Mouse (Mus musculus): ENCODE results near the gene Helz2. TPM values are rescaled to one million over a fixed set of nuclear protein-coding genes. Genes with fewer than 3 reads are reported as not detected.

Helz2 gene
- polyA plus RNA-seq, 1 experiment, result 29.3 TPM

DNA sequence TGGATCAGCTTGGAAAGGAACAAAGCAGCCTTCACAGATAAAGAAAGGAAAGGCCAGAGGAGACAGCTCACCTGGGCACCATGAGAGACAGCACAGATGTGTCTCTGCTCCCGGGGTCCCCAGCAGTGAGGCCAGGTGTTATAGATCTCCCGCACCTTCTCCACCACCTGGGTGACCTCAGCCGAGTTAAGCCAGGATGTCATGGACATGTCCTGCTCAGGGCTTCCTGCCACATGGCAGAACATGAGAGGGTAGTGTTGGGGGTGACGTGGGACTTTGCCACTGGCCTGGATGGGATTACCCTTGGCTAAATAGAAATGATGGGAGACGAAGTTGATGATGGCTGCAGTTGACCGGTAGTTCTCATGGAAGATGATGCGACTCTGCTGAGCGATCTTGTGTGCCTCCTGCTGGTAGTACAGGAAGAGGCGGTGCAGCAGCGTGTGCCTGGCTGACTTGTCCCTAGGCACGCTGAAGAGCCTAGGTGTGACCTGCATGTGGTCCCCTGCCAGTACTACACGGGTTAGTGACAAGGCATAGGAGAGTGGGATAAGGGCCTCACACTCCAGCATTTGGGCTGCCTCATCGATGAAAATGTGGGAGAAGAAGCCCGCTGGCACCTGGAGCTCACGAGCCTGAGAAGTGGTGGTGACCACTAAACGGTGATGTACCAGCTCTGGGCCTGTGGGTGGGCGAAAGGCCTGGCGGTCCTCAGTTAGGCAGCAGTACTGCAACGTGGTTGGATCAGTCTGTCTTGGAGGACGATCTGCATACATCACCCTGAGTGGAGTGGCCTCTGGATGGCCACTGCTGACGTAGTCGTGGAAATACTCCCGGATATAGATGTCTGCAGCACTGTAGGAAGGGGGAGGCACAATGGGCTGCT is 5.9 kb downstream of the Helz2 start:
- Histone ChIP-seq H3K27ac (ENCODE audit: control insufficient read depth, insufficient read depth, low read depth, low read length, poor library complexity) (no peak overlapping the region), H3K4me1 (ENCODE audit: control insufficient read depth, insufficient read depth, low read length) (peaks cover 6% of the 10 kb centered on the region; the same call in 1 of the 2 replicates), H3K4me3 (replicated peaks; ENCODE audit: control insufficient read depth, low read depth, low read length) (no peak overlapping the region)
- WGBS, result 87% methylated on average over 23 of the region's 23 CpGs
- no peak for TF ChIP-seq POLR2A (IDR thresholded peaks at IDR 0.05; ENCODE audit: borderline replicate concordance, control insufficient read depth, low read depth, low read length)
- peak; percentile 27; the same call in 1 of the 2 replicates for TF ChIP-seq CTCF (IDR thresholded peaks at IDR 0.05; ENCODE audit: control insufficient read depth, insufficient read depth, low read length)

GRCm38 (mm10) chr2:181234680-181235079 is 7.1 kb downstream of the Helz2 start:
- 93% methylated on average over 11 of the region's 11 CpGs for WGBS
- no peaks in the 10 kb centered on the region; the same call in 1 of the 2 replicates for H3K4me1 ChIP-seq (ENCODE audit: control insufficient read depth, insufficient read depth, low read length)
- H3K4me3 ChIP-seq (replicated peaks; ENCODE audit: control insufficient read depth, low read depth, low read length), result no peak overlapping the region
- H3K27ac ChIP-seq (ENCODE audit: control insufficient read depth, insufficient read depth, low read depth, low read length, poor library complexity), result no peak overlapping the region
- TF ChIP-seq POLR2A (IDR thresholded peaks at IDR 0.05; ENCODE audit: borderline replicate concordance, control insufficient read depth, low read depth, low read length) (0 out of 2 replicates have a peak, but pooled peaks have one; percentile 16), CTCF (IDR thresholded peaks at IDR 0.05; ENCODE audit: control insufficient read depth, insufficient read depth, low read length) (no peak)

GRCm38 (mm10) chr2:181233443-181233842 is 8.4 kb downstream of the Helz2 start:
- no peaks in the 10 kb centered on the region; the same call in 1 of the 2 replicates for H3K4me1 ChIP-seq (ENCODE audit: control insufficient read depth, insufficient read depth, low read length)
- H3K27ac ChIP-seq (ENCODE audit: control insufficient read depth, insufficient read depth, low read depth, low read length, poor library complexity), result no peak overlapping the region
- TF ChIP-seq CTCF (IDR thresholded peaks at IDR 0.05; ENCODE audit: control insufficient read depth, insufficient read depth, low read length), result no peak
- TF ChIP-seq POLR2A (IDR thresholded peaks at IDR 0.05; ENCODE audit: borderline replicate concordance, control insufficient read depth, low read depth, low read length), result no peak
- 94% methylated on average over 15 of the region's 15 CpGs for WGBS
- no peak overlapping the region for H3K4me3 ChIP-seq (replicated peaks; ENCODE audit: control insufficient read depth, low read depth, low read length)

DNA sequence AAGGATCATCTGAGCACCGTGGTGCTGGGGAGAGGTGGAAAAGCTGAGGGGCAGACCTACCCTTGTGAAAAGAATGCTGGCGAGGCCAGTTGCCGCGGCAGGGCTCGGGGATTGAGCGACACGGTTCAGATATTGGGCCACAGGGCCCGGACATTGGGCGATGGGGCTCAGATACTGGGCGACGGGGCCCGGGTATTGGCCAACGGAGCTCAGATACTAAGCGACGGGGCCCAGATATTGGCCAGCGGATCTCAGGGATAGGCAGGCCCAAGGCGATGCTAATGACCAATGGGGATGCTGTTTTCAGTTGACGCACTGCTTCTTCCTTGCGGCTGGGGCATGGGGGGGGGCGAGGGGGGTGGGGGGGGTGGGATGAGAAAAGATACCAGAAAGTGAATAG is 10.7 kb downstream of the Helz2 start:
- H3K4me3 ChIP-seq (replicated peaks; ENCODE audit: control insufficient read depth, low read depth, low read length), result no peak overlapping the region
- 97% methylated on average over 20 of the region's 20 CpGs for WGBS
- TF ChIP-seq CTCF (IDR thresholded peaks at IDR 0.05; ENCODE audit: control insufficient read depth, insufficient read depth, low read length), result no peak
- no peak for TF ChIP-seq POLR2A (IDR thresholded peaks at IDR 0.05; ENCODE audit: borderline replicate concordance, control insufficient read depth, low read depth, low read length)
- no peak overlapping the region for H3K27ac ChIP-seq (ENCODE audit: control insufficient read depth, insufficient read depth, low read depth, low read length, poor library complexity)
- no peaks in the 10 kb centered on the region; the same call in 1 of the 2 replicates for H3K4me1 ChIP-seq (ENCODE audit: control insufficient read depth, insufficient read depth, low read length)

GRCm38 (mm10) chr2:181228335-181228734 is 13.5 kb downstream of the Helz2 start:
- 52% methylated on average over 1 of the region's 1 CpGs for WGBS
- H3K4me3 ChIP-seq (replicated peaks; ENCODE audit: control insufficient read depth, low read depth, low read length), result no peak overlapping the region
- no peaks in the 10 kb centered on the region for H3K4me1 ChIP-seq (ENCODE audit: control insufficient read depth, insufficient read depth, low read length)
- TF ChIP-seq CTCF (IDR thresholded peaks at IDR 0.05; ENCODE audit: control insufficient read depth, insufficient read depth, low read length) (no peak), POLR2A (IDR thresholded peaks at IDR 0.05; ENCODE audit: borderline replicate concordance, control insufficient read depth, low read depth, low read length) (no peak)
- H3K27ac ChIP-seq (ENCODE audit: control insufficient read depth, insufficient read depth, low read depth, low read length, poor library complexity), result no peak overlapping the region

GRCm38 (mm10) chr2:181227122-181227521 is 14.7 kb downstream of the Helz2 start:
- Histone ChIP-seq H3K27ac (ENCODE audit: control insufficient read depth, insufficient read depth, low read depth, low read length, poor library complexity) (no peak overlapping the region), H3K4me3 (replicated peaks; ENCODE audit: control insufficient read depth, low read depth, low read length) (no peak overlapping the region), H3K4me1 (ENCODE audit: control insufficient read depth, insufficient read depth, low read length) (no peaks in the 10 kb centered on the region)
- 95% methylated on average over 3 of the region's 3 CpGs for WGBS
- TF ChIP-seq CTCF (IDR thresholded peaks at IDR 0.05; ENCODE audit: control insufficient read depth, insufficient read depth, low read length) (no peak), POLR2A (IDR thresholded peaks at IDR 0.05; ENCODE audit: borderline replicate concordance, control insufficient read depth, low read depth, low read length) (no peak)

DNA sequence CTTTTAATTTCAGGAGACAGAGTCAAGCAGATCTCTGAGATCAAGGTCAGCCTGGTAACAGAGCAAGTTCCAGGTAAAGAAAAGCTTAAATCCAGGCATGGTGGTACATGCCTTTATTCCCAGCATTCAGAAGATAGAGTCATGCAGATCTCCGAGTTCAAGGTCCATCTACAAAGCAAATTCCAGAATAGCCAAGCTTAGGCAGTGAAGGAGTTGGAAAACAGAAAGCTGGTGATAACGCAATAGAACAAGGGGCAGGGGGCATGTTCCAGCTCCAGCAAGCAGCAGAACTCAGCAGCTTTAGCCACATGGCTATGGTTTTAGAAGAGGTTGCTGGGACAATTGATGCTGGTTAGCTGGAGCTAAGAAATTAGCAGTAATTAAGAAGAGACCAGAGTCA is 16.8 kb downstream of the Helz2 start:
- TF ChIP-seq POLR2A (IDR thresholded peaks at IDR 0.05; ENCODE audit: borderline replicate concordance, control insufficient read depth, low read depth, low read length) (no peak), CTCF (IDR thresholded peaks at IDR 0.05; ENCODE audit: control insufficient read depth, insufficient read depth, low read length) (no peak)
- Histone ChIP-seq H3K4me3 (replicated peaks; ENCODE audit: control insufficient read depth, low read depth, low read length) (no peak overlapping the region), H3K27ac (ENCODE audit: control insufficient read depth, insufficient read depth, low read depth, low read length, poor library complexity) (no peak overlapping the region), H3K4me1 (ENCODE audit: control insufficient read depth, insufficient read depth, low read length) (peaks cover 2% of the 10 kb centered on the region; the same call in 1 of the 2 replicates)
- WGBS, result 77% methylated on average over 2 of the region's 2 CpGs

DNA sequence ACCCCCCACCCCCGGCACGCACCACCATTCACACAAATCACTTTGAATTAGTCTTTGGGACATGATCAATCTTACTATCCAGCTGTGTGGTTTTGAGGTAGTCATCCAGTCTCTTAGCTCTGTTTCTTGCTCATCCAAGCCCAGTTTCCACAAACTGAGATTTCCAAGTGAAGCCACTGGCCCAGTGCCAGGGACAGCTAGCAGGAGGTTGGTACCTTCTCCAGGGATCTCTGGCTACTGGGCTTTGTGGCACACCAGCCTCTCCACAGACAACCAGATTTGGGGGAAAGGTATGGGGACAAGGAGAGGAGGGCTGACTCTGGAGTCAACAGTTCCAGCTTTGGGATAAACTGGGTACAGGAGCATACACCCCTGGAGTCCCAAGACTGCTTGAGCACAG is 21.5 kb downstream of the Helz2 start:
- H3K4me1 ChIP-seq (ENCODE audit: control insufficient read depth, insufficient read depth, low read length), result peaks cover 2% of the 10 kb centered on the region
- H3K27ac ChIP-seq (ENCODE audit: control insufficient read depth, insufficient read depth, low read depth, low read length, poor library complexity), result no peak overlapping the region
- H3K4me3 ChIP-seq (replicated peaks; ENCODE audit: control insufficient read depth, low read depth, low read length), result no peak overlapping the region
- 8% methylated on average over 2 of the region's 2 CpGs for WGBS
- no peak for TF ChIP-seq CTCF (IDR thresholded peaks at IDR 0.05; ENCODE audit: control insufficient read depth, insufficient read depth, low read length)
- no peak for TF ChIP-seq POLR2A (IDR thresholded peaks at IDR 0.05; ENCODE audit: borderline replicate concordance, control insufficient read depth, low read depth, low read length)

Measured in bone marrow, adult 2 months (tissue).